Mouse (Mus musculus): ENCODE measurements at regions not wholly inside any gene's neighbourhood (a gene's known extent, or its start where the extent isn't known, plus 50 kb on each side); places are given as distances from the start of the nearest gene placed in this dataset.
A peak's percentile ranks its signal among the peaks of the same experiment; 100 is the strongest.

DNA sequence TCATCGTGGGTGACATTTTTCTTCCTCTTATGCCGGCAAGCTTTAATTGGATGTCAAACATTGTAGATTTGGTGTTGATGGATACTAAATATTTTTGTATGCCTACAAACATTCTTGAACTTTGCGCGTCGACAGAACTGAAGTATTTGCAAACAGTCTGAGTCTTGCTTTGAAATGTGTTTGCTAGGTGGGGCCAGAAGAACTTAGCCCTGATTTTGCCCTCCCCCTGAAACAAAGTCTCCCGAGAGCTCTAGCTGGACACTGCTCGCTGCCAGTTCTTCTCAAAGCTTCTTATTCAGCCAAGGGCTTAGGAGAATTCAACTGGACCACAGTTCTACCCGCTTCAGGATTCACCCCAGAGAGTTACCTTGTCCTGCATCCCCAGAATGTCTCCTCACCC lies 133.0 kb downstream of the Rpap3 start:
- Histone ChIP-seq H3K27me3 (ENCODE audit: control insufficient read depth, insufficient read depth, low read length) (no peaks in the 10 kb centered on the region), H3K27ac (no peak overlapping the region; the same call in 1 of the 2 replicates), H3K4me3 (no peak overlapping the region), H3K36me3 (ENCODE audit: control insufficient read depth, insufficient read depth, low read length) (no peaks in the 10 kb centered on the region), H3K9ac (ENCODE audit: low read depth, low read length) (no peak overlapping the region), H3K4me1 (ENCODE audit: control insufficient read depth, insufficient read depth, low read length) (peaks cover 3% of the 10 kb centered on the region), H3K79me2 (replicated peaks; ENCODE audit: control insufficient read depth, insufficient read depth, low read length) (no peaks in the 10 kb centered on the region)
- 73% methylated on average over 8 of the region's 8 CpGs for WGBS
- no peak for DNase-seq
- intact Hi-C loops (cut with DNase I), result no loop called here
- TF ChIP-seq EP300 (IDR thresholded peaks at IDR 0.05; ENCODE audit: insufficient read depth, low read depth, low read length), result no peak
- TF ChIP-seq CTCF (IDR thresholded peaks at IDR 0.05), result no peak
- TF ChIP-seq POLR2A (IDR thresholded peaks at IDR 0.05; ENCODE audit: insufficient read depth, low read depth, low read length), result no peak

DNA sequence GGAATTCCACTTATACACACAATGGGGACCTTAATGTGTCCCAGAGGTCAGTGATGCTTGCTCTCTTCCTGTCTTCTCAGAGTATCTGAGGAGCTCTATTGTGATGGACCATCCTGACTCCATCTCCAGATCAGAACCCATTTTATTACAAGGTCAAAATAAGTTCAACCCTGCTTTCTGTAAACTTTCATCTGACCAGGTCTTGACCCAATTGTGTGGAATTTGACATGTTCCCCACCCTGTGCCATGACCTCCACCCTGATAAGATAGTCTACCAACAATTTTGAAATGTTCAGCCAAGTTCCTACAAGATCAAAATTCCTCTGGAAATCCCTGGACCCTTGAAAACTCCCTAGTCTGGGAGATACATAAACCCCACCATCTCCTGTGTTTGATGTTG lies 133.7 kb downstream of the Rpap3 start:
- no peak for TF ChIP-seq EP300 (IDR thresholded peaks at IDR 0.05; ENCODE audit: insufficient read depth, low read depth, low read length)
- no peak for TF ChIP-seq CTCF (IDR thresholded peaks at IDR 0.05)
- TF ChIP-seq POLR2A (IDR thresholded peaks at IDR 0.05; ENCODE audit: insufficient read depth, low read depth, low read length), result no peak
- no peak overlapping the region for H3K27ac ChIP-seq
- no peak overlapping the region for H3K4me3 ChIP-seq
- H3K4me1 ChIP-seq (ENCODE audit: control insufficient read depth, insufficient read depth, low read length), result peaks cover 3% of the 10 kb centered on the region
- no peak overlapping the region for H3K9ac ChIP-seq (ENCODE audit: low read depth, low read length)
- no peak for DNase-seq
- no peaks in the 10 kb centered on the region for H3K36me3 ChIP-seq (ENCODE audit: control insufficient read depth, insufficient read depth, low read length)
- H3K27me3 ChIP-seq (ENCODE audit: control insufficient read depth, insufficient read depth, low read length), result no peaks in the 10 kb centered on the region
- no peaks in the 10 kb centered on the region for H3K79me2 ChIP-seq (replicated peaks; ENCODE audit: control insufficient read depth, insufficient read depth, low read length)
- intact Hi-C loops (cut with DNase I), result no loop called here

DNA sequence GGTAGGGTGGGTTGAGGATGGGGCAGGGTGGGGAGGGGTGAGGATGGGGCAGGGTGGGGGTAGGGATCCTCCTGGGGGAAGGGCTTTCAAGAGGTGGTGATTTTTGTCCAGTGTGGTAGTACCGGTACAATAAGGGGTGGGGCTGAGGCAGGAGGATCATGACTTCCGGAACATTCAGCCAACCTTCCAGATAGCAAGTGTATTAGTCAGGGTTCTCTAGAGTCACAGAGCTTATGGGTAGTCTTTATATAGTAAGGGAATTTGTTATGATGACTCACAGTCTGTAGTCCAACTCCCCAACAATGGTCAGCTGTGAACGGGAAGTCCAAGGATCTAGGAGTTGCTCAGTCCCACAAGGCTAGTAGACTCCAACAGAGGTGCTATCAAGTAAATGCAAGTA lies 145.5 kb downstream of the Rpap3 start:
- intact Hi-C loops (cut with DNase I), result no loop called here
- H3K27ac ChIP-seq, result no peak overlapping the region
- WGBS, result 42% methylated on average over 3 of the region's 3 CpGs
- no peaks in the 10 kb centered on the region for H3K27me3 ChIP-seq (ENCODE audit: control insufficient read depth, insufficient read depth, low read length)
- H3K36me3 ChIP-seq (ENCODE audit: control insufficient read depth, insufficient read depth, low read length), result no peaks in the 10 kb centered on the region
- no peak for DNase-seq
- H3K4me3 ChIP-seq, result no peak overlapping the region
- H3K4me1 ChIP-seq (ENCODE audit: control insufficient read depth, insufficient read depth, low read length), result no peaks in the 10 kb centered on the region
- no peaks in the 10 kb centered on the region for H3K79me2 ChIP-seq (replicated peaks; ENCODE audit: control insufficient read depth, insufficient read depth, low read length)
- no peak for TF ChIP-seq CTCF (IDR thresholded peaks at IDR 0.05)
- no peak for TF ChIP-seq POLR2A (IDR thresholded peaks at IDR 0.05; ENCODE audit: insufficient read depth, low read depth, low read length)
- no peak for TF ChIP-seq EP300 (IDR thresholded peaks at IDR 0.05; ENCODE audit: insufficient read depth, low read depth, low read length)
- H3K9ac ChIP-seq (ENCODE audit: low read depth, low read length), result no peak overlapping the region

DNA sequence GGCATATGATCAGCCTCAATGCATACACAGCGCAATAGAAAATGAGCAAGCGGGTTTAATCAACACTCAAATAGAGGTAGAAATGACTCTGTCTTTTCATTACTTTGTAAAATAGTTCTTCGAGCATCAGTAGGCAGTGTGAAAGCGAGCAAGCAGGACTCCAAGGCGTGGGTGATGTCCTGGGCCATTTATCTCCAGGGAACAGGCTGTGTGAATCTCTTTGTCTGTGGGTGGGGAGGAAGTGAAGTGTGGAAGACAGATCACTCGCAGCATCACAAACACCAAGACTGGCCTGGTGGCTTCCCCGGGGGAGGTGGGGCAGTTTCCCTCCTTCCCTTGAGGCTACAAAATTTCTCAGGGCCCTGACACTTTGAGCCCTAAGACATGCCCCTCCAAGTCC lies 146.9 kb downstream of the Rpap3 start:
- H3K4me1 ChIP-seq (ENCODE audit: control insufficient read depth, insufficient read depth, low read length), result no peaks in the 10 kb centered on the region
- no peak for DNase-seq
- H3K27me3 ChIP-seq (ENCODE audit: control insufficient read depth, insufficient read depth, low read length), result no peaks in the 10 kb centered on the region
- H3K4me3 ChIP-seq, result no peak overlapping the region
- TF ChIP-seq CTCF (IDR thresholded peaks at IDR 0.05) (no peak), POLR2A (IDR thresholded peaks at IDR 0.05; ENCODE audit: insufficient read depth, low read depth, low read length) (no peak), EP300 (IDR thresholded peaks at IDR 0.05; ENCODE audit: insufficient read depth, low read depth, low read length) (no peak)
- no peaks in the 10 kb centered on the region for H3K79me2 ChIP-seq (replicated peaks; ENCODE audit: control insufficient read depth, insufficient read depth, low read length)
- WGBS, result 91% methylated on average over 7 of the region's 7 CpGs
- H3K36me3 ChIP-seq (ENCODE audit: control insufficient read depth, insufficient read depth, low read length), result no peaks in the 10 kb centered on the region
- H3K9ac ChIP-seq (ENCODE audit: low read depth, low read length), result no peak overlapping the region
- intact Hi-C loops (cut with DNase I), result no loop called here
- H3K27ac ChIP-seq, result no peak overlapping the region

DNA sequence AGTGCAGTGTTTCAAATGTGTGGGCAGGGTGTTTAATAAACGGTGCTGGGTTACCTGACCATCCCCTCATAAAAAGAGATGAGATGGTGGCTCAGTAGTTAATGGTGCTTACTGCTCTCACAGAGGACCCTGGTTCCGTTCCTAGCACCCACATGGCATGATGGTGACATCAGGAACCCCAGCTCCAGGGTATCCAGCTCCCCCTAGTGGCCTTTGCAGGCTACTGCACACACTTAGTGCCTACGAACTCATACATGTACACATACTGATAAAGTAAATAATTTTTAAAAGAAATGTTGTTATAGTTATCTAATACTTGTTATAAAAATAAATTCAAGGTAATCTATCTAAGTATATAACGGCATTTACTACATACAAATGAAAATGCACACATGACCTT lies 157.3 kb downstream of the Rpap3 start:
- no peak for DNase-seq
- no peaks in the 10 kb centered on the region for H3K27me3 ChIP-seq (ENCODE audit: control insufficient read depth, insufficient read depth, low read length)
- no peaks in the 10 kb centered on the region for H3K36me3 ChIP-seq (ENCODE audit: control insufficient read depth, insufficient read depth, low read length)
- no peak overlapping the region for H3K27ac ChIP-seq
- H3K79me2 ChIP-seq (replicated peaks; ENCODE audit: control insufficient read depth, insufficient read depth, low read length), result no peaks in the 10 kb centered on the region
- TF ChIP-seq CTCF (IDR thresholded peaks at IDR 0.05), result peak; percentile 23; the same call in 1 of the 2 replicates
- no peak for TF ChIP-seq POLR2A (IDR thresholded peaks at IDR 0.05; ENCODE audit: insufficient read depth, low read depth, low read length)
- TF ChIP-seq EP300 (IDR thresholded peaks at IDR 0.05; ENCODE audit: insufficient read depth, low read depth, low read length), result no peak
- no peak overlapping the region for H3K4me3 ChIP-seq
- no peaks in the 10 kb centered on the region for H3K4me1 ChIP-seq (ENCODE audit: control insufficient read depth, insufficient read depth, low read length)
- H3K9ac ChIP-seq (ENCODE audit: low read depth, low read length), result no peak overlapping the region
- intact Hi-C loops (cut with DNase I), result no loop called here
- 86% methylated on average over 4 of the region's 4 CpGs for WGBS

DNA sequence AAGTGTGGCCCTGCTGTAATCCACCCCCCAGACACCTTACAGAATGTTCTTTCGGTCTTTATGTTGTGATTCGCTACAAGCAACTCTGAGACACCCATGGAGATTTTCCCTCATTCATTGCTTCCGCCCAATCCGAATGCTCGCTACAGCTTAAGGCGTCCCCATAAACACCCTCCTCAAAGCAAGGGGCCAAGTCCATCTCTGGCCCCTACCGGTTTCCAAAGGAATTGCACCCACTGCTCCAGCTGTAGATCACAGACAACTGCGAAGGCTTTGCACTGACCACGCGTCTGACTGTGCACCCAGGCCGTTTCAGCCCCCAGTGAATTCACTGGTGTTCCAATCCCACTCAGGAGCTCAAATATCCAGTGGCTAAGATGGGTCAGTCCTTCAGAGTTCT lies 160.6 kb downstream of the Rpap3 start:
- Histone ChIP-seq H3K9ac (ENCODE audit: low read depth, low read length) (no peak overlapping the region), H3K27ac (no peak overlapping the region)

More for the DNA sequence above, 160.6 kb downstream of the Rpap3 start:
- intact Hi-C loops (cut with DNase I), result no loop called here
- TF ChIP-seq POLR2A (IDR thresholded peaks at IDR 0.05; ENCODE audit: insufficient read depth, low read depth, low read length) (no peak), CTCF (IDR thresholded peaks at IDR 0.05) (peak; percentile 43), EP300 (IDR thresholded peaks at IDR 0.05; ENCODE audit: insufficient read depth, low read depth, low read length) (no peak)
- no peak for DNase-seq
- H3K4me3 ChIP-seq, result no peak overlapping the region
- H3K36me3 ChIP-seq (ENCODE audit: control insufficient read depth, insufficient read depth, low read length), result no peaks in the 10 kb centered on the region
- 86% methylated on average over 11 of the region's 11 CpGs for whole genome bisulfite sequencing
- no peaks in the 10 kb centered on the region for H3K79me2 ChIP-seq (replicated peaks; ENCODE audit: control insufficient read depth, insufficient read depth, low read length)
- H3K27me3 ChIP-seq (ENCODE audit: control insufficient read depth, insufficient read depth, low read length), result no peaks in the 10 kb centered on the region
- no peaks in the 10 kb centered on the region for H3K4me1 ChIP-seq (ENCODE audit: control insufficient read depth, insufficient read depth, low read length)

Data from heart, adult 2 months (tissue).